Mouse (Mus musculus) Muller cell, postnatal 12 days (primary cell): ENCODE measurements at regions not wholly inside any gene's neighbourhood (a gene's known extent, or its start where the extent isn't known, plus 50 kb on each side); places are given as distances from the start of the nearest gene placed in this dataset.
"Not testable (repeated sequence)": the region's sequence is repeated elsewhere in the genome, so short reads cannot be mapped to it uniquely, and the experiment has no call there.

ENCODE experiments used
- DNase-seq: peaks from one replicate; pipeline ENCODE4 v3.0.0-alpha.2; 2015; ENCODE audit errors: inconsistent ontology term

DNA sequence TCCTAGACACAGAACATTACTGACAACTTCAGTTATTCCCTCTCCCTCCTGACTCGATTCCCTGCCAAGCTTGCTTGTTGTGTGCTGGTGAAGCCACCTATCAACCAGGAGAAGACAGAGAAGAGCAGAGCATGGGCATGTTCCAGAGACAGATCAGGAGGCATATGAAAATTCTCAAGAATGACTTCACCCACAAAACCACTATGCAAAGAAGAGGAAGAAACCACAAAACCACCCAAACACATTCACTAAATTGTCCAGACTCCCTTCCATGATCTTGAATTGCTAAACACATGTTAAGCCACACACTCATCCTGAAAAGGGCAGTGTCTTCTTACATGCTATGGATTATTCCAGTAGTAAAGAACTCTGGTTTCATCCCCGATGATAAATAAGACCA is 284.8 kb upstream of the Tex13c3 start:
- no peak for DNase-seq

DNA sequence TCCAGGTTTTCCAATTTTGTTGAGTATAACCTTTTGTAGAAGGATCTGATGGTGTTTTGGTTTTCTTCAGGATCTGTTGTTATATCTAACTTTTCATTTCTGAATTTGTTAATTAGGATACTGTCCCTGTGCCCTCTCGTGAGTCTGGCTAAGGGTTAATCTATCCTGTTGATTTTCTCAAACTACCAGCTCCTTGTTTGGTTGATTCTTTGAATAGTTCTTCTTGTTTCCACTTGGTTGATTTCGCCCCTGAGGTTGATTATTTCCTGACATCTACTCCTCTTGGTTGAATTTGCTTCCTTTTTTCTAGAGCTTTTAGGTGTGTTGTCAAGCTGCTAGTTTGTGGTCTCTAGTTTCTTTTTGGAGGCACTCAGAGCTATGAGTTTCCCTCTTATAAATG is 270.4 kb upstream of the Tex13c3 start:
- DNase-seq, result not testable (repeated sequence)

DNA sequence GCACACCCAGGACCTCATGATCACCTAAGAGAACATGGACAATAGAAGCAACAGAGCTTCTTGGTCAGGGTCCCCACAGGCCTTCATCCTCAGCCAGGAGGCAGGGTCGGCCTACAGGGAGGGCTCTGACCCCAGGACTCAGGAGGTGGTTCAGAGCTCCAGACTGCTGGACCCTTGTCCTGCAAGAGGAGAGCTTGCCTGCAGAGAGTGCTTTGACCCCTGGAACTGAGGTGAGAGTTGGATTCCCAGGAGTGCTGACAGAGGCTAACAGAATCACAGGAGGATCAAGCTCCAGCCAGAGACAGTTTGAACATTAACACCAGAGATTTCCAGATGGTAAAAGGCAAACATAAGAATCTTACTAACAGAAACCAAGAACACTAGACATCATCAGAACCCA is 227.9 kb upstream of the Tex13c3 start:
- DNase-seq, result not testable (repeated sequence)

DNA sequence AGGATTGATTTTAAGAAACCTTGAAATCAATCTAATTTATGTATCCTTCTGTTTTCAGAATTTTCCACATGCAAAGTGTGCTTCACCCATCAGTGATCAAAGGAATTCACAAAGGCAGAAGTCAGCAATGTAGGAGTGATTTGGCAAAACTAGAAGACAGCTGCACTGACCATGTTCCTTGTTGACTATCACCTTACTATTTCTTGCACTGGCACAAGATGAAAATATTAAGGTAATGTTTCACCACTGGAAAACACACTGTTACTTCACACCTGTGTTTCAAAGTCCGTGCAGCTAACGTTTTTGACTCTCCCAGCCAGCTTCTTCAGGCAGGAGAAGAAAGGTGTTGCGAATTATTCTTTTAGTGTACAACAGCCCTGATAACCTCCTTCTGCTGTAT is 221.4 kb upstream of the Tex13c3 start:
- no peak for DNase-seq

DNA sequence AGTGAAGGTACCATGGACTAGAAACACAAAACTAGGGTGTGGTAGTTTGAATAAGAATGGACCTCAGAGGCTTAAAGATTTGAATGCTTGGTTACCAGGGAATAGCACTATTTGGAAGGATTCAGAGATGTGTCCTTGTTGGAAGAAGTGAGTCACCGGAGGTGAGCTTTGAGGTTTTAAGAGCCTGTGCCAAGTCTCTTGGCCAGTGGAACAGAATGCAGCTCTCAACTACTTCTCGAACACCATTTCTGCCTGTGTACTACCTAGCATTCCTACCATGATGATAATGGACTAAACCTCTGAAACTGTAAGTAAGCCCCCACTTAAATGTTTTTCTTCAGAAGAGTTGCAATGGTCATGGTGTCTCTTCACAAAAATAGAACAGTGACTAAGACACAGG is 219.2 kb upstream of the Tex13c3 start:
- peak; percentile 7 for DNase-seq

DNA sequence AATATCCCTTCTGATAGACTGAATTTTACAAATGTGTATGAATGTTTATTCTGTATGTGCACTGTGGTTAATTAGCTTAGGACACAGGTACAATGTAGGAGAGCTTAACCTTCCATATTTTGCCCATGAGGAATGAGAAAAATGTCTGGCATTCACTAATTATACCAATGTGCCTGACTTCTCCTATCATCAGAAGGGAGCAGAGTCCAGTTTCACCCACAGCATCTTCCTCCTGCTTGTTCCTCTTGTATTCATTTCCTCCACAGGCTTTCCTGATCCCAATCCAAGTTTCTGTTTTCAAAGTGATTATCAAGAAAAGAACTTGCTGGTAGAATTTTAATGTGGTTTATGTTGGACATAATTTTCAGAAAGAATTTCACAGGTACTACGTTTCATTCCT is 206.4 kb upstream of the Tex13c3 start:
- peak; percentile 67 for DNase-seq
